Mouse (Mus musculus): ENCODE measurements around the gene Eef1akmt3.

Eef1akmt3 gene

DNA sequence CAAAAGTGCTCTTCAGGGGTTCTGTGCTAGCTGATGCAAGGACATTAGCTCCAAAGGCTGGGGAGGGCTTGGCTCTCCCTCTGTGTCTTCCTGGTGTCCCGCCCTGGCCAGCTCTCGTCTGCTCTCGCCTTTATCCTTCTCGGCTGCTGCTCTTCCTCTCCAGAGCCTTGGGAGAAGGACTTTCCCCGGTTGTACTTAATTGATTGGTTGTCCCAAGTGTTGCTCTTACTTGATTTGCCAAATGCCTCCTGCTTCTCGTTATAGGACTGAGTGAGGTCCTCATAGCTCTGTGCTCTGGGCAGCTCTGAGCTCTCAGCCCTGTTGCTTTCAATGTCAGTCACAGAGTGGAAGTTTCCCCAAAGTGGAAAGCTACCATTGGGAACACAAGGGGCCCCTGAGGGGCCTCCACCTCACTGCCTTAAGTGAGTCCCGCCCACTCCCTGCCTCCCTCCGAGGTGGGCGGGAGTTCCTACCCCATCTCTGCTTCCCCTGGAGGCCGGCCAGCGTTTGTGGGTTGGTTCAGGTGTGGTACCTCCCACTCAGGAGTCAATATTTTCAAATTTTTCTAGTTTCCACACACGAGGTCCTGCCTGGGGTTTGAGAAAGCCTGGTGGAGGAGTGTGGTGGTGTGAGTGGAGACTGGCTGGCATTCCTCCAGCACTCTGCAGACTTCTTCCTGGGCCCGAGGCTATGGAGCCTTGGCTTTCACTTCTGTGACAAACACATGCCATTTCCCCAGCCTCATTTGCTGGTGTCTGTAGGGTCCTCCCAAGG is 43.8 kb downstream of the Eef1akmt3 start:
- DNase-seq, result no peak

DNA sequence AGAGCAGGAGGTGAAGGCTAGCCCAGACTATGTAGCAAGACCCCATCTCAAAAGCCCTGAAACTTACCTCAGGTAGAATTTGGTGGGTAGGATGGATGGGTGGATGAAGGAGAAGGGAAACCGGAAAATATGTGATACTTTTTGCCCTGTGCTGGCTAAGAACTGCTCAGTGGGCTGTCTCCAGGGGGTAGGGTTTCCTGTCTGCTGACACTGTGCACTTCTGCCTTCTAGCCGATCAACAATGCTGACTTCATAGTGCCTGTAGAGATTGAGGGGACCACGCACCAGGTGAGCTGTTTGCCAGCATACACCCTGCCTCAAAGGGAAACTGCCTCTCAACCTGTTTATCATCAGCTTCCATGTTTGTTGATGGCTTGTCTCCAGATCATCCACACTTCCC is 47.7 kb downstream of the Eef1akmt3 start:
- no peak for DNase-seq

DNA sequence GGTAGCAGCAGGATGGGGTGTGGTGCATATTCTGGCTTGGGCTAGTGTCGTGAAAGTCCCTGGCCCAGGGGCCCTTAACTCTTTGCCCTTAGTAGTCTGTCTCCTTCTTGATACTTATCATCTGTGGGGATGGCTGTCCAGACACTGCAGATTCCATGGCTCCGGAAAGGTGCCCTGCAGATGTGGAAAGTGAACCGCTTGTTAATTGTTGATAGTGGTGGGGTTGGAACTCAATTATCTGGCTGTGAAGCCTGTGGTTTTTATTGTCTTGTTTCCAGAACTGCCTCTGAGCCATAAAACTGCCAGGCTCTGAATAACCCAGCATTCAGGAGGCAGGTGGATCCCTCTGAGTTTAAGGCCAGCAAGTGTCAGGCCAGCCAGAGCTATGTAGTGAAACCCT is 49.6 kb downstream of the Eef1akmt3 start:
- DNase-seq, result no peak

DNA sequence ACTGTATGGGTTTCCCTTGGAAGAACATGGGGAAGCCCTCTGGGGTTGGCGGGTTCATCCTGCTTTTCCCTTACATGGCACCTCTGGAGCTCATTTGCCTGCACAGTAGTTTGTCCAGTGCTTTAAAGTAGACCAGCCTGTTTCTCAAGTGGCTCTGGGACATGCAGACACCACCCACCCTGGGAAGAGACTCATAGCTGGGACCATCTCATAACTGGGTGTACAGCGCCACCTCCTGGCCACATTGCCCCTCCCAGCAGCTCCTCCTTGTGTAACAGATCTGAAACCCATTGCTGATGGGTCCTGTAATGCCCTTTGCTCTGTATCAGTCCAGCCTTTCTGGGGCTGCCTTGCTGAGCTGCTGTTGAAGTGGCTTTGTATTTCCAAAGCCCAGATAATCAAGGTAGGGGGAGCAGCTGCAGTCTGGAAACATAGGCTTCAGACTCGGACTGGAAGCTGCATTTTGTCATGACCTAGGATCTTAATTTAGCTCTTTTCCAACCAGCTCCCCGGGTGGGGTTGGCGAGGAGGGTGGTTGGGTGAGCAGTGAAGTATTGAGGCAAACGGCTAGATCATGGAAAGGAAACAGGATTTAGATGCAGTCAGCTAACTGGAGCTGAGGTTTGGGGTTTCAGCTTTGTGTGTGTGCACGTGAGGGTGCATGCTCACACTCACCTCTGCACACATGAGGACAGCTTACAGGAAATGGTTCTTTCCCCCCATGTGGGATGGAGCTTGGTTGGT is 50.8 kb downstream of the Eef1akmt3 start:
- DNase-seq, result peak; percentile 78

DNA sequence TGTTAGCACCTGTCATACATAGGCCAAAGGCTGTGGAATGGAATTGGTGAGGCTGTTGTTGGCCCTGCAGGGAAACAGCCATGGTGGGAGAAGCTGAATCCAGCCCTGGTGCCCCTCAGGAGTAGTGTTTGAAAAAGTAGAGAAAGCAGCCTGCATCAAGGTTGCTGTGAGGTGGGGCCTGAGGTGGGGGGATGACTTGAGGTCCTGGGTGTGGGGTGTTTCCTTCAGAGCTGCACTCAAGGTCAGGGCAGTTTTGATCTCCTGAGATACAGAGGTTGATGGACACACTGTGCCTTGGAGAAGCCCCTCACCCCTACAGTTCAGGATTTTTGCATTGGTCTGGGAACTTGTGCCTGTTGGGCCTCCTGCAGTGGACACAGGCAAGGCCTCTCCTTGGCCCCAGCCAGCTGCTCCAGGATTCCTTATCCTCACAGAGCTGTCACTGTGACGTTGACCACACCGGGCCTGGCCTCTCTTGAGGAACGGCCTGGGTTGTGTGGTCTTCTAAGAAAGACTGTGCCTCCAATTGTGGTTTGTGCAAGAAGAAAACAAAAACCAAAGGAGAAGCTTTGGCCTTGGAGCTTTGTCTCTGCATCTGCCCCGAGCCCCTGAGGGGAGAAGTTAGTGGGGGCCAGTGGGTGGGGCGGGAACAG is 52.7 kb downstream of the Eef1akmt3 start:
- no peak for DNase-seq

DNA sequence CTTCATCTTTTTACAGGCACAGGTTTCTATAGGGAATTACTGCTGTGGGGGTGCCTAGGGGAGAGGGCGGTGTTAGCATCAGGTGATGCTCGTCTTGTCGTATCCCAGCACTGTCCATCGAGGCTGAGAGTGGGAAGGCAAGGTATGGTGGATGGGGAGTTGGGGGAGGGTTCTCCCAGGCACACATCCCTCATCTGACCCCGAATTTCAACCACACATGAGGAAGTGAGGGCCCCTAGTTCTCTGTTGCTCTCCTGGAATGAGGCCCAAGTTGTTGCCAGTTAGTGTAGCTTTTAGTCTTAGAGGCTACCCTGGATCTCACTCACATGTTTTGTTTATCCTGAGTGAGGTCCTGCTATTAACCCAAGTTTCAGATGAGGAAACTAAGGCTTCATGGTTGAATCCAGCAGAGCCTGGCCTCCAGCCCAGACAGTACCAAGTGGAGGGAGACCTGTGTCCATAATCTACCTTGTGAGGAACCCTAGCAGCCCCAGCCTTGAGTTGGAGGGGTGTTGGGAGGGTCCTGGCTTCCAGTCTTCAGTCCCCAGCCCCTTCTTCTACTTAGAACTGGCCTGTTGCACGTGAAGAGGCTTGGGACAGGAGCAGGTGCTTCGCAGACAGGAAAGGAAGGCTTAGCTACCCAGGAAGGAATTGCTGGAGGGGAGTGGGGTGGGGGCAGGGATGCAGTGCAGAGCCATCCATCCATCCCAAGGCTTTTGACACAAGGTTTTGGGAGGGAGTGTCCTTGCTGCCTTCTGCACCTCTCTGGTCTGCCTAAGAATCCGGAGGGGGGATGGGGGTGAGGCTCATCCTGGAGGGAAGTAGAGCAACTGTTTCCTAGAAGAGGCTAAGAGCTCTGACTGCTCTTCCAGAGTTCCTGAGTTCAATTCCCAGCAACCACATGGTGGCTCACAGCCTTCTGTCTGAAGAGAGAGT is 53.9 kb downstream of the Eef1akmt3 start:
- DNase-seq, result no peak

DNA sequence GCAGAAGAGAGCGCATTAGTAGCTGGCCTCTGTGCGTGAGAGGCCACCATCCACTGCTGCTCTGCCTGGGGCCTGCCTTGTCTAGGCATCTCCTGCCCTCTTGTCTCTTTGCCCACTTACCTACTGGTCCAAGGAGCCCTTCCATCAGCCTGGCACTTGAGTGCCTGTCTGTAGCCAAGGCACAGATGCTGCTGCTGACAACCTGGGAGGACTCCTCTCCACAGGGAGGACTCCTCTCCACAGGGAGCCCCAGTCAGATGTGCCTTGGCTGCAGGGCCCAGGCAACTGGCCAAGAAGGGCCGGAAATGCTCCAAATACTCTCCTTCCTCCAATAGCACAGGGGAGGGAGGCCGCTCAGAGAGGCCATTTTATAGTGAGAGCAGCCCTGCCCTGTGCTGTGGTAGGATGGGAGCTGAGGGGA is 54.8 kb downstream of the Eef1akmt3 start:
- peak; percentile 68 for DNase-seq

DNA sequence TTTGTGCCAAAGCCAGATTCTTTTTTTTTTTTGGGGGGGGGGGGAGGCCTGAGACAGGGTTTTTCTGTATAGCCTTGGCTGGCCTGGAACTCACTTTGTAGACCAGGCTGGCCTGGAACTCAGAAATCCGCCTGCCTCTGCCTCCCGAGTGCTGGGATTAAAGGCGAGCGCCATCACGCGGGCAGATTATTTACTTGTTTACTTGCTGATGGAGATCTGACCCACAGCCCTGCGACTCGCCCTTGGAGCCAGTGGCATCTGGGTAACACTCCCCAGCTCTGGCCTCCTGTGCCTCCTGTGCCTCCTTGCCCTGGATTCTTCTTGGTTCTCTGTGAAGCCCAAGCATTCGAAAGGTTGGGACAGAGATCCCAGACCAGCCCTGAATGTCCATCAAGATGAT is 55.7 kb downstream of the Eef1akmt3 start:
- no peak for DNase-seq

GRCm38 (mm10) chr10:126985127-126985526 is 56.2 kb downstream of the Eef1akmt3 start:
- DNase-seq, result no peak

GRCm38 (mm10) chr10:126984189-126985004 is 56.9 kb downstream of the Eef1akmt3 start:
- no peak for DNase-seq

- no peak for DNase-seq
These were observed 58.1 kb downstream of the Eef1akmt3 start for GRCm38 (mm10) chr10:126983193-126983725.

GRCm38 (mm10) chr10:126981746-126982145 is 59.6 kb downstream of the Eef1akmt3 start:
- DNase-seq, result no peak

Measured in right cerebral cortex, postnatal 25 days (tissue).